Mouse (Mus musculus) cerebellum, adult 8-10 months (tissue): ENCODE data around the gene Tex9.
"Not testable (repeated sequence)": the region's sequence is repeated elsewhere in the genome, so short reads cannot be mapped to it uniquely, and the experiment has no call there.

Source experiments
- DNase-seq: peaks from one replicate; pipeline ENCODE4 v3.0.0; 2022

Tex9 gene

DNA sequence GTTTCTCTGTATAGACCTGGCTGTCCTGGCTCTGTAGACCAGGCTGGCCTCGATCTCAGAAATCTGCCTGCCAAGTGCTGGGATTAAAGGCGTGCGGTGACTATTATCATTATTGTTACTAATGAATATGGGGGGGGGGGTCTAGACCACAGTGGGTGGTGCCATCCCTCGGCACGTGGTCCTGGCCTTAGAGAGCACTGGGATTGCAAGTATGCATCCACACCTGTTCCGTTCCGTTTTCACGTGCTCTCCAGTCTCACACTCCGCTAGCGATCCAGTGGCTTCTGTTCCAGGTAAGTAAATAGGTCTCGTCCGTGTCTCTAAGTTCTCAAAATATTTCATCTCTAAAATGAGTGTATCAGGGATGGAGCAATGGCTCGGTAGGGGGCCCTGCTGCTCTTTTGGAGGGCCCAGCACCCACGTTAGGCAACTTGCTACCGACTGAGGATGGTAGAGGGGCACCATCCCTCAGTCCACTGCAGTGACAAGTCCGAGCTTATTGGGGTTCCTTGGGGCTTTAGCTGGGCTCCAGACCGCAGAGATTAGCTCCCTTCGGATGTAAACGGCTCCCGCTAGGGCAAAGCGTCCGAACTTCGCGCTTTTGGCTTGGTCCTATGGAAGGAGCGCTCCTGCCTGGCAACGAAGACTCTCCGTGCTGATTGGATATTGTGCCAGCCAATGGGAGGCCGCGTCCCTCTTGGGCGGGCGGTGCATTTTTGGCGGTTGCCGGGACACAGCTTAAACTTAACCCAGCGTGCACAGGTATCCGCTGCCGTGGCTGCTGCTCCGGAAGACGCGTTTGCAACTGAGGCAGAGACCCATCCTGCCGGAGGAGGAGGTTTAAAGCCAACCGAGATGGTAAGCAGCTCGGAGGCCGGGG, 54.0 kb downstream of the Tex9 start, which contains the start of gene Mns1:
Gene Mns1 (plus strand): TSS at position 190 of the 880 bp plus-strand sequence.
- peak; percentile 84 for DNase-seq

DNA sequence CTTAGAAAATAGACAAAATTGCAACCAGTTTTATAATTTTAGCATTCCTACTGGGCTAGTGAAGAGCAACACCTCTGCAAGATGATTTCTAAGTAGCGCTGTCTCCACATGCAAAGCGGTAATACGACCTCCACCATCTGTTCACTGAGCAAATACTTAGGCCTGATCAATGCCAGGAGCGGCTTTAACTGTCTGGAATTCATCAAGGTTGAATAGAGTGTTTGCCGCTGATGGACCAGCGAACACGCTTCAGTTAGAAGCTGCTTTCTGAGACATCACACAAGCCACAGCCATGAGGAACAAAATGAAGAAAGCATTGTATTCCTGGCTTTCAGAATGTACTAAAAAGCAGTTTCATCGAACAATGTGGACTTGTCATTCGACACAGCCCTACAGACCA, 57.1 kb downstream of the Tex9 start:
- DNase-seq = no peak

DNA sequence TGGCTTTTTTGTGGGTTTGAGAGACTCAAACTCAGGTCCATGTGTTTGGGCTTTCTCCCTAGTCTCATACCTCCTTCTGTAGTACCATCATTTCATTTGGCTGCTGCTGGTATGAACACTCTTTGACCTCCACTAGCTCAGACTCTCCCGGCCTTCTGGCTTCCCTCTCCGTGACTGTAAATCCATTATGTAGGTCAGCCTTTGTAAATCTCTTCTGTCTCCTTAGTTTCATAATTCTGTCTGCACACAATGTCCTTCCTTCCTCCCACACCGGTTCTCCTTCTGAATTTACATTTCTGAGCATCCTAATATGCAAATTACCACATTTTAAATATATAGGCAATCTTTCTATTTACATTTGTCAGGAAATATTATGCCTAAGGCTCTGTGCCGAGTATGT, 64.2 kb downstream of the Tex9 start:
- DNase-seq = no peak

DNA sequence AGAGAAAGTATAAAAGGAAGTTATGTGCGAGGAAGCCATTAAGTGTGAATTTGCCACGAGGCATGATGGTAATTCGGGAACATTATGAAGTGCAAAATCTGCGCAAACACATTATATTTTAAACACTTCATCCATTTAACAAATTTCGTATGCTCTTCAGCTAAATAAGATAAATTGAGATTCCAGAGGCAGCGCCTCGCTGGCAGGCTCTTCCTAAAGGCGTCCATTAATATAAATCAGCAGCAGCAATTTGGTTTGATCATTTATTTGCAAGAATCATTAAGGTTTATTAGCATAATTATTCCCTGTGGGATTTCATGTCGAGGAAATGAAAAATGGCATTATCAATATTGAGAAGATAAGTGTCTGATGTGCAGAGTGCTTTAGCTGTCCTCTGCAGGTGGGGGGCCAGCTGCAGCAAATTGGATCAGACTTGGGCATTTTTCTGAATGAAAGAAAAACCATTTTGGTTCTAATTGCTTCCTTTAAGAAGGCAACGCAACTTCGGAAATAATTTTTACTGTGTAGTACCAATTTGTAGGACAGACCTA, 66.6 kb downstream of the Tex9 start:
- DNase-seq = no peak

DNA sequence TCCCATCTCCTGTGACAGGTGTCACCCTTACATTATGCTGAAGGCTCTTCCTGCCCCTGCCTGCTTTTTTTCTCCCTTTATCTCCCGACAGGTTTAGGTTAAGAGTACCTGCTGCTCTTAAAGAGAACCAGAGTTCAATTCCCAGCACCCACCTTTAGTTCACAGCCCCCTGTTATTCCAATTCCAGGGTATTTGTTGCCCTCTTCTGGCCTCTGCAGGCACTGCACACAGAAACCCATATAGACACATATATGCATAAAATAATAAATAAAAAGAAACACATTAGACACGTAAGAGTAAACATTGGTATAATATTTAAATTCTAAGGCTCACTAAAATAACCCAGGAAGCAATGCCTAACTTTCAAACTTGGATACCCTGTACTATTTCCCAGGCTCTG, 69.3 kb downstream of the Tex9 start:
- DNase-seq = no peak

DNA sequence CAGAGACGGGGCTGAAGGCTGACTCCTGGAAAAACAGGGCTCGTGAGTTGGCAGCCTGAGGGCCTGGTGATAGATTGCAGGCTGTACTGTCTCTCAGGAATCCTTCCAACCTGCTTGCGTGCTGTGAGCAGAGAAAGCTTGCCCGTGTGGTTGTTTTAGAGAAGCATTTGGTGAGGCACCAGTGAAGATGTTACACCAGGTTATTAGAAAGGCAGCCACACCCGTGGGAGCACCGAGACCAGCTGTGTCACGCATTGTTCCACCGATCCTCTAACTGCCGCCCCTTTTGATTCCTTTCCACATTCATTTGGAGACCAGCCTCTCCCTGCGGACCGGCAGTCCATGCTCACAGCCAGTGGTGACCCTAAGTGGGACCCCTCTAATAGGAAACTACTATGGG, 69.7 kb downstream of the Tex9 start:
- no peak for DNase-seq

DNA sequence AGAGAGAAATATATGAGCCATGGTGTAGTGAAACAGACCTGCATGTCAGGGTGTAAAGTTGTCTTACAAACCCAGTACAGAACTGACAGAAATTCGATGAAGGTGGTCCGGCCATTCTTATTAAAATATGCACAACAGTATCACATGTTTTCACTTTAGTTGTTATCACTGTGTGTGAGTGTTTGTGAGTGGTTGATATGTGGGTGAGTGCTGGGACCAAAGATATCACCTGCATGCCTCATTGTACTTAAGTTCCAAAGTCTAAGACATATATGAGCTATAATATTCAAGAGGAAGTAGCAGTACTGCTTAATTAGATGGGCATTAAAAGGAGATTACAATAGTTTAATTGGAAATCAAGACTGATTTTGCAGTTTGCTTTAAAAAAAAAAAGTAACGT, 71.5 kb downstream of the Tex9 start:
- no peak for DNase-seq

DNA sequence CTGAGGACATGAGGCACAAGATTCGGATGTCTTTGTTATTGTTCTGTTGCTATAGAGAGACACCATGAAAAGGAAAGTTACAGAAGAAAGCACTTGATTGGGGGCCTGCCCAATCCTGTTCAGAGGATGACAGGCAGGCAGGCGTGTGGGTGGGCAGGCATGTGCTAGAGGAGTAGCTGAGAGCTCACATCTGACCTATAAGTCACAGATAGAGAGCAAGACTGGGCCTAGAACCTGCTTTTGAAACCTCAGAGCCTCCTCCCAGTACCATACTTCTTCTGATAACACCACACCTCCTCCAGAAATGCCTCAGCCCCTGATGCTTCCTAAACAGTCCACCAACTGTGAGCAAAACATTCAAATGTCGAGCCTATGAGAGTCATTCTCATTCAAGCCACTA, 73.6 kb downstream of the Tex9 start:
- DNase-seq = no peak

DNA sequence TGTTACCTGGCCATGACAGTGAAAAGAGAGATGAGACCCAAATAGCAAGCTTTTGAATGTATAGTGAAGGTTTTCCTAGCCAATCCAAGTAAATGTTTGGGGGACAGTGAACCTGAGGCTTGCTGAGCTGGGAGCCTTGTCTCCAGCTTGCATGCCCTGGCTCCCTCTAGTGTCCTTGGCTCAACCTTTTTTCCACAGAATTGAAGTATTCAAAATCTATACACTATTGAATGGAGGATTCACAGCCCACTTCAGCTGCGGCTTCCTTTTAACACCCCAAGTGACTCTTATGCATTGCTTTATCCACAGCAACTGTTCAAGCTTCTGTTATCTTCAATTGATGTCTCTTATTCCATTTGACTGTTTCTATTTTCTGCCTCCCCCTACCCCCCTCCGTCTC, 80.3 kb downstream of the Tex9 start:
- DNase-seq = no peak

DNA sequence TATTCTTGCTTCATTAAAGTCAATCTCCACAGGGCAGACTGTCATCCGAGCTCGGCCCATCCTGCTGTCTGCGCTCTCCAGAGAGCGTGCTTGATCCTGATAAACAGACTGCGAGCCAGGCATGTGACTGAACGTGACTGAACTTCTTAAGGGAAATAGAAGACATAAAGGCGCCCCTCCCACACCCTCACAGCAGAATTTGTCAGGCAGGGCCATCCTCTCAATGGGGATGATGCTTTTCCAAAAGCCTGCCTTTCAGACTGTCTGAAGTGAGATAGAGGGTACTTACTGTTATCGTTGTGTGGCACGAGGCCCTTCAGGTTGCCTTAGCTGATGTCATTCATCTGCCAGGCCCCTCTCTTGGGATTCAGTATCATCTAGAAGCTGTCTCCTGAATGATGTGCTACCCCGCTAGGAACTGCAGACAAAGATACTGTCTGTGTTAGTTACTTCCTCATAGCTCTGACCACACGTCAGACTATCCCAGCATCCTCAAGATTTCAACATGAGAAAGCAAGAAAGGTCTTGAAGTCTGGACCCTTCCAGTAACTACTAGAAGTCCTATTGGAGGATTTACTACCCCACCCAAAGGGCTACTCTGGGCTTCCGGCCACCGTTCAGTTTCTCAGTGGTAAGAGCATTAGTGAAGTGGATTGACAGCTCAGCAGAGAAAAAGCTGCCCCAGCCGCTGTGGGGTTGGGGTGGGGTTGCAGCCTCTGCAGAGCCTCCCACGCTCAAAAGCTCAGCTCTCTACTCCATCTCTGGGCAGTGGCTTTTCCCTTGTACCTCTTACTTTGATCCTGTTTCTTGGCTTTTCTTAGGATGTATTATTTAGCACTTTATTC, 82.4 kb downstream of the Tex9 start:
- no peak for DNase-seq

DNA sequence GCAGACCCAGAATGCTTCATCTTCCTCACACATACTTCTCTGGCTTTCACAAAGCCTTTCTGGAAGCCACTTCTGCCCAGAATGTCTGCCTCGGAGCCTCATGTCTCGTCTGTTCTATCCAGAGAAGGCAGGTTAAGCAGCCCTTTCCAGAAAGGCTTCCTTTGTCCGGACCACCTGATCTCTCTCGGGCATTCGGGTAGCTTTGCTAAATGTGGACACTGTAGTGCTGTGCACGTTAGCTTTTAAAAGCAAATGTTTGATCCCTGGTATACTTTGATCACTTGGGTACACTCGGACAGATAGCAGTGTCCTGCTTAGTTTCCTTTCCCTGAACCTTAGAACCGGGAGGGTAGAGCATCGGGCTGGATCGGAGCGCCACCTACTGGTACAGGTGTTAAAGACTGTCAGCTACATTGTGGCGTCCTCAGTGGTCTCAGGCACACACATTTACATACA, 83.9 kb downstream of the Tex9 start:
- peak; percentile 78 for DNase-seq

DNA sequence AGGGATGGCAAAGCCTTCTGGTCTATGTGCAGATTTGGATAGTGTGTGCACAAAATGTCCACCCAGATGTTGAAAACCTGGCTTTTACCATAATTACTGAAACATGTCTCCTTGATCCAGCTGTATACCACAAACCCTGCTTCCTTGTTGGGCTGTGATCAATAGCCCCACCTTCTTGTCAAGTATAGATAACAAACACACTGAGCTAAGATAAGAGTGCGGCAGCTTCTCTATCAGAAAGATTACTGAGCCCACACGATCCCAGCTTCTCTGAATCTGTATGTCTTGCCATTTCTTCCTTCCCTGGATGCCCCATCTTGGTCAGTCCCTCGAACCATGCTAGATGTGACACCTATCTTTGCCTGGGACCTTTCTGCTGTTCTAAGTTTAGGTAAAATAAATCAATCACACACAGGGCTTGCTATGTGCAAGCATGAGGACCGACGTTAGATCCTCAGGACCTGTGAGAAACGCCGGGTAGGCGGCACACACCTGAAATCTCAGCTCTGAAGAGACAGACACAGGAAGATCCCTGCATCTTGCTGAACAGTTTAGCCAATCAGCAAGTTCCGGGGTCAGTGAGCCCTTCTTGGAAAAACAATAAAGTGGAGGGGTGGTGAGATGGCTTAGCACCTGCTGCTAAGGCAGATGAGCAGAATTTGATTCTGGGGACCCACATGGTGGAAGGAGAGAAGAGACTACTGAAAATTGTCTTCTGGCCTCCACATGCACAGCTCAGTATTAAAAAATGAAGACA, 86.0 kb downstream of the Tex9 start:
- no peak for DNase-seq

DNA sequence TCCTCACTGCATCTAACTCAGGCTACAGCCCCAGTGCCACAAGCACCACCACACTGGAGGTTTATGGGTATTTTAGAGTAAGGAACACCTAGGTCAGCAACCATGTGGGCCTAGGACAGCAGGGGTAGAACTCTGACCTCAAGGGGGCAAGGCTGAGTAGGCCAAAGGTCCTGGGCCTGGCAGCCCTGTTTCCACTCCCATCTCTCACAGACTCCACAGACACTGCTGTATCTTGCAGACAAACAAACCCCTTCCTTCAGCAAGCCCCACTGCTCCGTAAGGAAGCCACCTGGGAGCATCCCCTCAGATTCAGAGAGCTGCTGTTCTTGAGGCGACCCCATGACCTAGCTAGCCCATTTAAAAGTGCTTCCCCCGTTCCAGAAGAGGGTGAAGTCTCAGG, 87.1 kb downstream of the Tex9 start:
- no peak for DNase-seq

DNA sequence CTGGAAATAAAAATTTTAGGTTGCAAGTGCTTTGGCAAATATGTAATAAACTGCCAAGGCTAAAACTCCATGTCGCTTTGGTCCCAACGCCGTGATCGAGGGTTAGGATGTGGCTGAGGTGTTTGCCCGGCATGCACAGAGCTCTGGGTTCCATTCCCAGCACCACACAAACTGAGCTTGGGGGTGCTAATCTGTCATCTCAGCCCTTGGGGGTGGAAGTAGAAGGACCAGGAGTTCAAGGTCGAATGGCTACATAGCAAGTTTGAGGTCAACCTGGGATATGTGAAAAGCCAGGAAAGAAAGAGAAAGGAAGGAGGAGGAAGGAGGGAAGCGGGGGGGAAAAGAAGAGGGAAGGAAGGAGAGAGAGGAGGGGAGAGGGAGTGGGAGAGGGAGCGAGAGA, 87.6 kb downstream of the Tex9 start:
- no peak for DNase-seq

DNA sequence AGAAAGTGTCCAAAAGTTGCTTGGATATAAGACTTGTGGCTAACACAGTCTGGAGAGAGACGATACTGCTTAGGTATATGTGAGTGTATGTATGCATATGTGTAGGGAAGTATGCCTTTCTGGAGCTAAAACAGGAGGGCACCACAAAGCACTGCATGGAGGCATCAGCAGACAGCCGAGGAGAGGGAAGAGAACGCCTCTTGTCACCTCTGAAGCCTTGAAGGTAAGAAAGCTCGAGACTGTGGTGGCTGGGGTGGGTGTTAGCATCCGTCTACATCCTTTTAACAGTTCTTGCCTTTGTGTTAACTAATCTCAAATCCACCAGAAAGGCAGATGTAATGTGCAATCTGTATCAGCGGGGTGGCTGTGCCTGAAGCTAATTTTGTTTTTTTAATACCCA, 88.6 kb downstream of the Tex9 start:
- no peak for DNase-seq

DNA sequence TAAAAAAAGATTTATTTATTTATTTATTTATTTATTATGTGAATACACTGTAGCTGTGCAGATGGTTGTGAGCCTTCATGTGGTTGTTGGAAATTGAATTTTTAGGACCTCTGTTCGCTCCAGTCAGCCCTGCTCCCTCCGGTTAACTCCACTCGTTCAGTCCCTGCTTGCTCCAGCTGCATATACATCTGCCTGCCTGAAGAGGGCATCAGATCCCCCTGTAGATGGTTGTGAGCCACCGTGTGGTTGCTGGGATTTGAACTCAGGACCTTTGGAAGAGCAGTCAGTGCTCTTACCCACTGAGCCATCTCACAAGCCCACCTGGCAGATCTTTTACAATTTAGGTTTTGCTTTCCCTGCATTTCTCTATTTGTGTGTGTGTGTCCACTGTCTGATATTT, 90.2 kb downstream of the Tex9 start:
- not testable (repeated sequence) for DNase-seq
